Mouse (Mus musculus) macrophage (primary cell): ENCODE results near the gene Rgs9. TPM values are rescaled to one million over a fixed set of nuclear protein-coding genes. Genes with fewer than 3 reads are reported as not detected.
"Not testable (repeated sequence)": the region's sequence is repeated elsewhere in the genome, so short reads cannot be mapped to it uniquely, and the experiment has no call there.

ENCODE experiments used
- H3K27ac ChIP-seq: fragments of 350-480 bp; formaldehyde crosslinking; 2 replicates; pipeline ENCODE4 v1.9.0; 2021
- H3K36me3 ChIP-seq: fragments of 350-480 bp; formaldehyde crosslinking; 2 replicates; pipeline ENCODE4 v1.9.0; 2021; ENCODE audit errors: inconsistent target
- H3K4me3 ChIP-seq: fragments of 350-480 bp; formaldehyde crosslinking; 2 replicates; pipeline ENCODE4 v1.9.0; 2021; ENCODE audit errors: inconsistent target
- H3K79me2 ChIP-seq: fragments of 350-480 bp; formaldehyde crosslinking; 2 replicates; pipeline ENCODE4 v1.9.0; 2021; ENCODE audit errors: inconsistent target
- WGBS: methylation state at CpG from one replicate; pipeline ENCODE4 v1.1.7; 2026; ENCODE audit warnings: inconsistent platforms; ENCODE audit not compliant: missing documents; 5-methylcytosine and 5-hydroxymethylcytosine counted together
- polyA plus RNA-seq: library from polyadenylated mRNA; stranded (reverse); fragments of 250-400 nt; gene quantifications from 3 replicates; pipeline ENCODE4 v1.2.4, GENCODE M21; 2018; ENCODE audit warnings: inconsistent platforms
- total RNA-seq, 78 experiments: library from RNA; depleted of rRNA; stranded (reverse); fragments of 250-400 nt; gene quantifications; 1 replicate in 9 of 78; 2 replicates in 24 of 78; 3 replicates in 43 of 78; 4 replicates in 2 of 78; pipeline ENCODE4 v1.2.4; 2018; ENCODE audit warnings: inconsistent platforms in 56 of 78

Gene Rgs9
- total RNA-seq (2018; cell fraction: chromatin; rRNA removed): 10 to 100 TPM in 4 of 26 experiments, 1 to 10 TPM in 11, under 1 TPM in 6, not detected in 5; 0.20 to 10.7 (median 2.3) TPM
- 1 to 10 TPM in 3 of 26 experiments, under 1 TPM in 12, not detected in 11; 0.06 to 2.2 (median 0.43) TPM for total RNA-seq (2018; cell fraction: cytosol; rRNA removed)
- total RNA-seq (2018; cell fraction: nucleus; rRNA removed): 1 to 10 TPM in 15 of 26 experiments, under 1 TPM in 6, not detected in 5; 0.26 to 9.0 (median 1.7) TPM
- 0.32 TPM in 1 of 3 replicates, not detected in the others for polyA plus RNA-seq

DNA sequence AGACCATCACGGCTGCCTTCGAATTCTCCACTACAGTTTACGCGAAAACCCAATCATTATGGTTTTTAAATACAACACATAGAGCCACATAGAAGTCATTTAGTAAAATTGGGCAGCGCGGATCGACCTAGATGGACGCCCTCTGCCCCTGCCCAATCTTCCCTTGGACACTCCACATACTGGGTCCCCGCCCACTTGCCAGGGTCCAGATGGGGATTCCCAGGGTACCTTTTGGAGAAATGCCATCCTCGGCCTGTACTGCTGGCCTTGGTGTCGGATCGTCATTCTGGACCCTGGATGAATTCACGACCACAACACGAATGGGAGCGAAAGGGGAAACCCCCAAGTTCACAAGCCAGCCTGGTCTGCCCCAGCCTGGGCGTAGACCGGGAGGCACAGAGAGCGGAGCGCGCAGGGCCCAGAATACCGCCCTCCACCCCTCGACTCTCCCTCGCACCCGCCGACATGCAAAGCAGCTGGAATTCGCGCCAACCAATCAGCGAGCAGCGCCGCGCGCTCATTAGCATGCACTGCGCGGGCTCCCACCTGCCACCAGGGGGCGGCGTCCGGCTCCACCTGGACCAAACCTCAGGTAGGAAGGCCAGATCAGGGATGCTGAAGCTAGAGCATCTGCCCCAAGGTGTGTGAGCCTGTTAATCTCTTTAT lies at the start of gene Rgs9:
Gene Rgs9 (minus strand): TSS at position 420 of the 666 bp plus-strand sequence.
- no peaks in the 10 kb centered on the region for H3K36me3 ChIP-seq
- no peak within 1 kb of the TSS for H3K27ac ChIP-seq
- WGBS: 13% methylated on average over 37 of the region's 37 CpGs
- no peak within 1 kb of the TSS for H3K4me3 ChIP-seq
- no peaks in the 10 kb centered on the region for H3K79me2 ChIP-seq

DNA sequence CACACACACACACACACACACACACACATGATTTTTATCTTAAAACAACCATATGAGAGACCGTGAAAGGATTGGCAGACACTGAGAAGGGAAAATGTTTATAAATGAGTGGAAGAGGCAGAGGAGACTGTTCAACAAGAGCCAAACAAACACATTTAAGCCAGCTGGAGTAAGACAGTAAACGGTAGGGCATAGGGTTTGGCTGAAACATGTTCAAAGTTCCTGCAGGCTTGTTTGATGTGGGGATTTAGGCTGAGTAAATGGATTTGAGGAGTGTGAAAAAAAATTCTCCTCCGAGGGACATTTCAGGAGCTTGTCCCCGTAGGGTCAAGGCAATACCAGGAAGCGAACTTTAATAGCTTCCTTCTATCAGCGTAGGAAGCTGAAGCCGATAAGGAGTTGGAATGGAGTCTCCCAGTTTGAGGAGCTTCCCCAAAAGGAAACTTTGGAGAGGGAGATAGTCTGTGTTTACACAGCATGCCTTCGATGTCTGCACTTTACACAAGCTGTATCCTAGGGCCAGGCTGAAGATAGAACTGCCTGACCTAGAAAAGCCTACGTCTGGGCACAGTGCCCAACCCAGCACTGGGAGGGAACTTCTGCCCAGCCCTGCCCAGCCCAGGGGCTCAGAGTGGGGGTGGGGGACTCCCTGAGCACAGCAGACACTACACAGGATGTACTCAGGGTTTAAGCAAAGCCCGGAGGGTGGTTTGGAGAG lies 49.5 kb upstream of the Rgs9 start:
- Histone ChIP-seq H3K4me3 (no peak overlapping the region), H3K79me2 (no peaks in the 10 kb centered on the region), H3K36me3 (no peaks in the 10 kb centered on the region), H3K27ac (peak overlapping the region; percentile 15)
- whole genome bisulfite sequencing: 22% methylated on average over 10 of the region's 10 CpGs

DNA sequence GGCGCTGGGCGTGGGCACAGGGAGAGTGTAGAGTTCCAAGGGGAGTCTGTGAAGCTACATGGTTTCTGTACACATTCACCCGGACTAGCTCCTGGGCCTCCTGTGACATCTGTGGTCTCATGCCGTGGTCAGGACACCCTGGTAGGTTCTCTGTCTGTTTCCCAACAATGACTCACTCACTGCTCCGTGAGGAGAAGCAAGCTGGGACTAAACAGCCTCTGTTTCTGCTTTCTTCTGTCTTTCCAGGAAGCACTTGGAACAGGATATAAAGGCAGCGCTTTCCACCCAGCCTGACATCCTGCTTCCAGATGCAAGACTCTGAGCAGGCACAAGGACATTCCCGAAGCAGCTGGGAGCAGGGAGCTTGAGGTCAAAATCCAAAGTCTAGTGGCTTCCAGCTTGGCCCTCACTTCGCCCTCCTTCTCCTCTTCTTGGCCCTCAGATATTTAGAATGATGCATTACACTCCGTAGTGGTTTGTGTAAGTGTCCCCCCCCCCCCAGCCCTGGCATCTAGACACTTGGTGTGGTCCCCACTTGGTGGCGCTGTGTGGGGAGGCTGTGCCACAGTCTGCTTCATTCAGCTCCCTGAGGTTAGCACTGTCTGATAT lies 46.2 kb upstream of the Rgs9 start:
- Histone ChIP-seq H3K4me3 (no peak overlapping the region), H3K27ac (0 out of 2 replicates have a peak overlapping the region, but pooled peaks have one; percentile 7), H3K79me2 (no peaks in the 10 kb centered on the region), H3K36me3 (no peaks in the 10 kb centered on the region)
- WGBS: 31% methylated on average over 10 of the region's 10 CpGs

DNA sequence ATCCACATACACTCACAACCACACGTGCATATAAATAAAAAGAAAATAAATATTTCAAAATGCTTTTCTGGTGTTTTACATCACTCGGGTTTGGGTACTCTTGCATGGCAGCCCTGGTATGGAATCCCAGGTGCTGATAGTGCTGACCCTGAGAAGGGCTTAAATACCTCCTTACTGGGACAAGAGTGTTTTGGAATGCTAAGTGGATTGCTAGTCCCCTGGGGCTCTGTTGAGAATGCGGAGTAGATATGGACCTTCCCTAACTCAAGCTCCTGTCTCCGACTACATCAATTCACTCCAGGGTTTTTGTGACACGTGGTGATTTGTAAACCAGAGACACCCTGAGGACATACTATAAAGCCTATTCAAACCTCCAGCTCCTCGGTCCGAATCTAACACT lies 45.6 kb upstream of the Rgs9 start:
- WGBS: 86% methylated on average over 7 of the region's 7 CpGs

DNA sequence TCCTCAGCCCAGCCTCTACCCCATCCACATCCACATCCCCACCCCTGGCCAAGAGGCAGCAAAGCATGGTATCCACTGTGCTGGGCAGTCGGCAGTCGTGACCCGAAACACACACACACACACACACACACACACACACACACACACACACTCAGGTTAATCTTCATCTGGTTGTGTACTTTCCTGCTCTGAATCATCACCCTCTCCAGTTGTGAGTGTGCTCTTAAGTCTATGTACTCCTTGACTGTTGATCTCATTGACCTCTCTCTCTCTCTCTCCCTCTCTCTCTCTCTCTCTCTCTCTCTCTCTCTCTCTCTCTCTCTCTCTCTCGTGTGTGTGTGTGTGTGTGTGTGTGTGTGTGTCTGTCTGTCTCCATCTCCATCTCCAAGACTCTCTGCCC lies 44.7 kb upstream of the Rgs9 start:
- not testable (repeated sequence) for H3K79me2 ChIP-seq, H3K27ac ChIP-seq, H3K4me3 ChIP-seq, H3K36me3 ChIP-seq
- WGBS: 94% methylated on average over 3 of the region's 4 CpGs

More for the DNA sequence above, 45.6 kb upstream of the Rgs9 start:
- H3K79me2 ChIP-seq: no peaks in the 10 kb centered on the region
- no peaks in the 10 kb centered on the region for H3K36me3 ChIP-seq
- no peak overlapping the region for H3K4me3 ChIP-seq
- H3K27ac ChIP-seq: 0 out of 2 replicates have a peak overlapping the region, but pooled peaks have one; percentile 7

DNA sequence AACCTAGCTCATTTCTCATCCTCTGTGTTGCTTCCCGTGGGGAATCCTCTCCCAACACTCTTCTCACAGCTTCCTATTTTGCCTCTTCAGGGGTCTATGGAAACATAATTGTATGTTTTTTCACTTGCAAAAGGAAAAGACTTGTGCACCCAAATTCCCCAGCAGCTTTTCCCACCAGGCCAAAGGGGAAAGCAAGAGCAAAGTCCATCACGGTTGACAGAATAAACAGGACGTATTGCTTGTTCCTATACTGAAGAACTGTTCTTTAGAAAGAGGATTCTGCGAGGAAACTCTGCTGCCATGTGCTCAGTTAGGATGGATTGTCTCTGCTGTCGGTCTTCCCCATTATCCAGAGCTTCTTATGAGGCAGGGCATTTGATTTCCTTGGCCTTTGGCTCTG lies 42.6 kb upstream of the Rgs9 start:
- Histone ChIP-seq H3K79me2 (no peaks in the 10 kb centered on the region), H3K4me3 (no peak overlapping the region), H3K27ac (no peak overlapping the region), H3K36me3 (no peaks in the 10 kb centered on the region)
- 90% methylated on average over 5 of the region's 5 CpGs for WGBS

DNA sequence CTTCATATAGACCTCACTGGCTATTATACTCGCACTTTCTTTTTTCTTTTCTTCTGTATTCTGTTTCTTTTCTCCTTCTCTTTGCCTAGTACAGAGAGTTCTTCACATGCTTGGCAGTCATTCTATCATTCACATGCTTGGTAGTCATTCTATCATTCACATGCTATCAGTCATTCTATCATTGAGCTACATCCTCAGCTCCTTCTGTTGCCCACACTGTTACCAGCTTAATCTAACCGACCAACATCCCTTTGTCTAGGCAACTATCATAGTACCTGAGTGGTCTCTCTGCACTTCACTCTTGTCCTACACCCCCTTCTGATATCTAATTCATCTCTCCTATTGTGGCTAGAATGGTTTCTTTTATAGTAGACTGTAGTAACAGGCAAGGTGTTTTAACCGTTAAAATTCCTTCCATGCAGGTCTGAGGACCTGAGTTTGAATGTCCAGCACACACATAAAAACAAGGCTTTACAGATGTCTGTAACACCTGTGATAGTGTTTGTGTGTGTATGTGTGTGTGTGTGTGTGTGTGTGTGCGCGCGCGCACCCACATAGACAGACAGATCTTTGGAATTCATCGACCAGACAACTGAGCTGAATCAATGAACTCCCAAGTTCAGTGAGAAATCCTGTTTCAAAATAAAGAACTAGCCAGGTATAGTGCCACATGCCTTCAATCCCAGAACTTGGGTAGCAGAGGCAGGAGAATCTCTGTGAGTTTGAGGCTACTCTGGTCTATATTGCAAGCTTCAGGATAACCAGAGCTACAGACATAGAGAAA lies 41.4 kb upstream of the Rgs9 start:
- no peaks in the 10 kb centered on the region for H3K79me2 ChIP-seq
- H3K27ac ChIP-seq: no peak overlapping the region
- WGBS: 93% methylated on average over 8 of the region's 8 CpGs
- H3K36me3 ChIP-seq: no peaks in the 10 kb centered on the region
- no peak overlapping the region for H3K4me3 ChIP-seq

DNA sequence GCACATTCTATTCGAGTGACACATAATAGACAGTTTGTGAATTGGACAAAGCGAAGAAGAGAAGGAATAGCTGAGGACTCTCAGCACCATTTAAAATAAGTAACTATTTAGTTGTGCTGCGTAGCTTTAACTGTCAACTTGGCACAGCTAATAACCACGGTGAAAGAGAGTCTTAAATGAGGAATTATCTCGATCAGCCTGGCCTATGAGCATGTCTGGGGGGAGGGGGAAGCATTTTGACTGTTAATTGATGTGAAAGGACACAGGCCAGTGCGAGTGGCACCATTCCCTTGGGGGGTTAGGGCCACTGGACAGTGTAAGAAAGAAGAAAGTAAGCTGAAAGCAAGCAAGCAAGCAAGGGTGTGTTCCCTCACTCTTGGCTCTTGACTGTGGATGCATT lies 38.0 kb upstream of the Rgs9 start:
- H3K27ac ChIP-seq: no peak overlapping the region
- H3K4me3 ChIP-seq: no peak overlapping the region
- H3K79me2 ChIP-seq: no peaks in the 10 kb centered on the region
- H3K36me3 ChIP-seq: no peaks in the 10 kb centered on the region
- WGBS: 53% methylated on average over 6 of the region's 6 CpGs

DNA sequence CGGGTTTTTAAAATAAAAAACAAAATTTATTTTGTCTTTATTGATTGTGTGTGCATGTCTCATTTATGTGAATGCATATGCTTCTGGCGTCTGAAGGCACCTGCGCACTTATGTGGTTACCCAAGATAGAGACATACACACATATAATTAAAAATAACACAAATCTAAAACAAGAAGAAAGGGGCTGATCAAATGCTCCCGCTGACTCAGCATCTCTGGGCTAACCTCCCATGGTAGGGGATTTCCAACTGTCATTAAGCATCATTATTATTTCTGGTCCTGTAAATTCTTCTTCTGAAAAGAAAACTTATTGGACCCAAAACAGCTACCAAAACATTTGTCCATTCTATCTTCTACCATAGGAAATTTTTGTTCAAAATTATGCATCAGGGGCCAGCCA lies 36.8 kb upstream of the Rgs9 start:
- H3K27ac ChIP-seq: no peak overlapping the region
- WGBS: 90% methylated on average over 4 of the region's 4 CpGs
- H3K4me3 ChIP-seq: no peak overlapping the region
- no peaks in the 10 kb centered on the region for H3K79me2 ChIP-seq
- no peaks in the 10 kb centered on the region for H3K36me3 ChIP-seq

DNA sequence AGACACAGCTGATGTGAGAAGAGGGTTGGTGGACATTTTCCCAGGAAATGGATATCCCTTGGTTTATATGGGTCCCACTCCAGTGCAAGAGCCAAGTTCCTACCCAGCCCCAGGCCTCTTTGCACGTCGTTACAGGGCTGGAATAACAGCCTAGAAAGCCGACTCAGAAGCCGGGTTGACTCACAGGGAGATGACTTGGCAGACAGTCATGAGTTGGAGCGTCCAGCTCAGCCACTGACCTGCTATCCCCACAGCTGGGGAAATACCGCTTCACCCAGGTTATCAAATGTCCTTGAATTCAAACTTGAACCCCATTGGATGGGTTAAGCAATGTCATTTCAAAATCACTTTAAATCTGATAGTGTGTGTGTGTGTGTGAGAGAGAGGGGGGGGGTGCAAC lies 34.8 kb upstream of the Rgs9 start:
- H3K27ac ChIP-seq: no peak overlapping the region
- 71% methylated on average over 5 of the region's 6 CpGs for WGBS

DNA sequence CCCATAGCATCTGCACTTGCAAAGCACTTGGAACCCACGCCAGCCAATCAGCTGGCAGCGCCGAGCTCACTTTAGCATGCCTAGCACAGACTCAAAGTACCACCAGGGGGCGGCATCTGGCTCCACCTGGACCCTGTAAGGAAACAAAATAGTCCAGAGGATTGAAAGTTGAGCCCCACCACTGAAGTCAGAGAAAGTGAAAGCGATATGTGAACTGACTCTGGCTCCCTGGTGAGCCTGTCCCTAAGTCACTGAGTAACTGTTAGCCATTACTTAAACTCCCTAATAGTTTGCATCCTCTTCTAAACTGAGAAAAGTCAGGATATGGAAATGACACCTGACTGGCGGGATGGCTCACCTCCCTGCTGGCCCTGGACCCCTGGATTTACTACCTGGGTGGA lies 33.5 kb upstream of the Rgs9 start:
- 5% methylated on average over 6 of the region's 6 CpGs for WGBS
- no peaks in the 10 kb centered on the region for H3K36me3 ChIP-seq
- no peaks in the 10 kb centered on the region for H3K79me2 ChIP-seq
- peak overlapping the region; percentile 25; the same call in 1 of the 2 replicates for H3K4me3 ChIP-seq
- H3K27ac ChIP-seq: peak overlapping the region; percentile 22; the same call in 1 of the 2 replicates

More for the DNA sequence above, 34.8 kb upstream of the Rgs9 start:
- Histone ChIP-seq H3K4me3 (no peak overlapping the region), H3K79me2 (no peaks in the 10 kb centered on the region), H3K36me3 (no peaks in the 10 kb centered on the region)

DNA sequence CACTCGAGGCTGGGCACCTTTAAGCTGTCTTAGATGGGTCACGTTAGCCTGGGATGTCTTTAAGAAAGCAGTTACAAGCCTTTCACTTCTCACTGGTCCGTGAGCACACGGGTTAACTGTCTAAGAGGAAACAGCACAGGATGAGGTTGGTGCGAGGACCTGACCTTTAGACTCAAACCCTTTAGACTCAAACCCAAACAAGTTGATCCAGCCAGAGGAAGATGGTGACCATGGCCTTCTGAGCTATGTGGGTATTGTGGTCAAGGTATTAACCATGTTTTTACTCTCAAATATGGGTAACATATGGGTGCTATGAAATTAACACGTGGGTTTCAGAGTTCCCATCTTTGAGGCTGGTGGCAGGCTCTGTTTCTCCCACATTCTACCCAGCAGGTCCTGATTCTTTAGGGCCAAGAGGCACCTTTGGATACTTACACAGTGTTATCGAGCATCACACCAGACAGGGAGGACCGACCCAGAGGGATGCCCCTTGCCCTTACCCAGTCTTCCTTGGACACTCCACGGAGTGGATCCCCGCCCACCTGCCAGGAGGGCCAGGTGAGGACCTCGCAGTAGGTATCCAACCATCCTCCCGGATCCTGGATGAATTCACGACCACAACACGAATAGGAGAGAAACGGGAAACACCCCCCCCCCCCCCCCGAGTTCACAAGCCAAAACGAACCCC lies 32.9 kb upstream of the Rgs9 start:
- Histone ChIP-seq H3K4me3 (no peak overlapping the region), H3K79me2 (no peaks in the 10 kb centered on the region), H3K27ac (no peak overlapping the region), H3K36me3 (no peaks in the 10 kb centered on the region)
- WGBS: 37% methylated on average over 16 of the region's 17 CpGs

DNA sequence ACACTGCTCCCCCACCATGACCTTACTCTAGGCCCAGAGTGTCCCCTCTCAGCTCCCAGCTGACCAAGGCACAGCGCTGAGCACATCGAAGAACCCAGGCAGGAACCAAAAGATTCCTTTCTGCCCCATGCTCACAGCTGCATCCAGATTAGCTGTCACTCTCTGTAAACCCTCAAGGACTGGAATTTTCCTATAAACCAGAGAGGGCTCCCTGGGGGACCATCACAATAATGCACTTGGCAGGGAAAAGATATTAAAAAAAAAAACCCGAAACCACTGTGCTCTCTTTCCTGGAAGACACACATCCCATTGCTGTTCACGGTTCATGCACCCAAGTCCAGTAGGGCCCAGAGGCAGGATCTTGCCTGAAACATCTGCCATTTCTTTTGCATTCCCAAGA lies 31.4 kb upstream of the Rgs9 start:
- Histone ChIP-seq H3K27ac (no peak overlapping the region), H3K79me2 (no peaks in the 10 kb centered on the region), H3K4me3 (no peak overlapping the region), H3K36me3 (no peaks in the 10 kb centered on the region)
- WGBS: 89% methylated on average over 4 of the region's 4 CpGs

DNA sequence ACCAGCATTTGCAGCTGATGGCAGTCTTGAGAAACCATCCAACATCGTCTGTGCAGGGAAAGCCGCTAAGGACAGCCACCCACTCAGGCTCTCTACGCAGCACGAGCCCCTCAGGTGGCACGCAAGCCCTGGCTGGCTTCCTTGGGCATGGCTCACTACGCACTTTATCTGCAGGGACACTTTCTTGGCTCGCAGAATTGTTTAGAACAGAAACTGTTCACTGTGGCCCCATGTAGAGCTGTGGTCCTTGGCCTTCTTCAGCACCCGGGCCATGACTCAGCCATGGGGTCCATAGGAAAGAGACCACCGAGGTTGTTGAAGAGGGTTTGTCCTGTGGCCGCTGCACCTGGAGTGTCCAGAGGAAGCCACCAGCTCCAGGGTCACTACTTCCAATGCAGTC lies 30.0 kb upstream of the Rgs9 start:
- H3K79me2 ChIP-seq: no peaks in the 10 kb centered on the region
- no peaks in the 10 kb centered on the region for H3K36me3 ChIP-seq
- no peak overlapping the region for H3K4me3 ChIP-seq
- no peak overlapping the region for H3K27ac ChIP-seq
- WGBS: 82% methylated on average over 10 of the region's 10 CpGs
